Mouse (Mus musculus) thymus, postnatal 25 days (tissue): ENCODE results near the gene Zfp870.
A peak's percentile ranks its signal among the peaks of the same experiment; 100 is the strongest.
"Not testable (repeated sequence)": the region's sequence is repeated elsewhere in the genome, so short reads cannot be mapped to it uniquely, and the experiment has no call there.

Source experiments
- DNase-seq: peaks from one replicate; pipeline ENCODE4 v3.0.0; 2022

Zfp870 gene

DNA sequence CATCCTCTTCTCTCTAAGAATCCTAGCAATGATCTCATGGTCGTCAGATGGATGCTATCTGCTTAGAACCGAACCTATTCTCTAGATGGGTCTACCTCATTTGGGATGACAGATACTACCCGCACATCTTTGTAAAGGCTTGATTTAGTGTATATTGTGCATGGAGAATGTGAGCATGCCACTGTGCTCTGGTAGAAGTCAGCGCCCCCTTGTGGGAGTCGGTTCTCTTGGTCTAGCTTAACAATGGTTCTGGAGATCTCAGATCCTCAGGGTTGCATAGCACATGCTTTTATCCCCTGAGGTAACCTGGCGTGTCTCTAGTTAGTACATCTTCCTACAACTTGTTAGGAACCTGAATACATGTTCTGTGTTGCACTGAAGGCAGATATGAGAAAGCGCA, 24.2 kb downstream of the Zfp870 start:
- not testable (repeated sequence) for DNase-seq

DNA sequence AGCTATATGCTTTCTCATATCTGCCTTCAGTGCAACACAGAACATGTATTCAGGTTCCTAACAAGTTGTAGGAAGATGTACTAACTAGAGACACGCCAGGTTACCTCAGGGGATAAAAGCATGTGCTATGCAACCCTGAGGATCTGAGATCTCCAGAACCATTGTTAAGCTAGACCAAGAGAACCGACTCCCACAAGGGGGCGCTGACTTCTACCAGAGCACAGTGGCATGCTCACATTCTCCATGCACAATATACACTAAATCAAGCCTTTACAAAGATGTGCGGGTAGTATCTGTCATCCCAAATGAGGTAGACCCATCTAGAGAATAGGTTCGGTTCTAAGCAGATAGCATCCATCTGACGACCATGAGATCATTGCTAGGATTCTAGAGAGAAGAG, 34.7 kb downstream of the Zfp870 start:
- not testable (repeated sequence) for DNase-seq

DNA sequence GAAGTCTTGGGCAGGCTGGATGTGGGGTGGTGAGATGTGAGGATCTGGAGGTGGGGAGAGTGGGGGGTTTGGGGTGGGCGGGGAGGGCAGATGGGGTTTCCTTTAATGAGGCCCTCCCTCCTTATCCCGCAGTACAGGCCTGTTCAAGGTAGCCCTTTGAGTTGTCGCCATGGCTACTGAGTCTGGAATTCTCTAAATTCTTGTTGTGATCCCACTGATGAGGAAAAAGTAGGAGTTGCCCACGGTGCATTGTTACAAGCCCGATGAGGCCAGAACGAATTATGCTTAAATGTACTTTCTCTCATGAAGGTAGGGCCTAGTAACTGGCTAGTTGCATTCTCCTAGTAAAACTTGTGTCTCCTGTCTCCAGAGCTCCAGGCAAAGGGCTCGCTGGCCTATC, 39.9 kb downstream of the Zfp870 start:
- no peak for DNase-seq

DNA sequence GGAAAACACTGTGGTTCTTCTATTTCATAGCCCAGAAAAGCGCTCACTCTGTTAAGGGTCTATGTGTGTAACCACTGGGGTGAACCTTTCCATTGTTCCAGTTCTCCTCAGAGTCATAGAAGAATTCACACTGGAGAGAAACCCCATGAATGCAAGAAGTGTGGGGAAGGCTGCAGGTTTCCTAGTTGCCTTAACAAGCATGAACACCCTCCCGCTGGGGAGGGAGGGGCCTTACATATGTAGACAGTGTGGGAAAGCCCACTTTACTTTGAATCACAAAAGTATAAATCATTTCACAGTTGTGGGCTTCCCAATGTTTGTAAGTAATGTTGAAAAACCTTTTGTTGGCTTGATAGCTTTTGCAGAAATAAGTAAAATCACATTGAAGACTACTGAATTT, 50.1 kb downstream of the Zfp870 start:
- DNase-seq = no peak

DNA sequence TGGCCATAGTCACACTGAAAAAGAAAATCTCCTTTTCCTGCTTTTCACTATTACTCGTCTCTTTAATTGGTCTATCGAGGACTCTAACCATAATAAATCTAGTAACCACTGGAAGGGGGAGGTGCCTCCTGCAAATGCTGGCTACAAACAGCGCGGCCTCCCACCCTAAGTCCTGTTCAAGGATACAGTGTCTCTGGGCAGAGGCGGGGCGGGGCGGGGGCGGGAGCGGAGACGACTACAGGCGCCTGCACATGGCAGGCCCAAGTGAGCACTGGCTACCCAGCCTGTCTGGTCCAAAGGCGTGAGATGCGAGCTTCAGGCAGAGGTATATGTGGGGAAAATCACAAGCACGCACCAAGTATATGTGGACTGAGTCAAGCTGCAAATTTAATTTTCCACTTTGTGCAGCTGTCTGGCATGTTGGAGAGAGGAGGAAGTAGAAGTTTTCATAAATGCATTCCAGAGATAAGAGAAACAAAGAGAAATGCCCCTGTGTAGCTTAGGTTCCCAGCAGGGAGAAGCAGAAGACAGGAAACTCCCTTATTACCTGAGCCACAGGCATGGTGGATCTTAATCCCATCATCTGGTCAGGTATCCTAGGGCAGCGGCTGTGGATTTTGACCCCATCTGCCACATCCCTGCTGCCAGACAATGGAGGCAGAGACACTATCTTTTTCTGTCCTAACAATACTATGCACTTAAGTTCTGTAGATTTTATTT, 52.2 kb downstream of the Zfp870 start:
- no peak for DNase-seq

DNA sequence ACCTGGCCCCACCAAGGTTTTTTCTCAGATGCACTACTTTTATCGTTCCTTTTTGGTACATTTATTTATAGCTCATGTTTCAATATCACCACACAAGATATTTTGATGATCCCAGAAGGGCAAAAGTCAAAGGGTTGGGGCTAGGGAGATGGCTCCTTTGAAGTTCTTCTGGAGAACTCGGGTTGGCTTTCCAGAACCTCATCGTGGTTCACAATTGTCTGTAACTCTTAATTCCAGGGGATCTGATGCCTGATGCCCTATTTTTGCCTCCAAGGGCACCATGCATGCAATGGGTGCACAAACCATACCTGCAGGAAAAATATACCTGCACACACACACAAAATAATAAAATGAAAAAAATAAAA, 61.0 kb downstream of the Zfp870 start:
- DNase-seq = no peak

DNA sequence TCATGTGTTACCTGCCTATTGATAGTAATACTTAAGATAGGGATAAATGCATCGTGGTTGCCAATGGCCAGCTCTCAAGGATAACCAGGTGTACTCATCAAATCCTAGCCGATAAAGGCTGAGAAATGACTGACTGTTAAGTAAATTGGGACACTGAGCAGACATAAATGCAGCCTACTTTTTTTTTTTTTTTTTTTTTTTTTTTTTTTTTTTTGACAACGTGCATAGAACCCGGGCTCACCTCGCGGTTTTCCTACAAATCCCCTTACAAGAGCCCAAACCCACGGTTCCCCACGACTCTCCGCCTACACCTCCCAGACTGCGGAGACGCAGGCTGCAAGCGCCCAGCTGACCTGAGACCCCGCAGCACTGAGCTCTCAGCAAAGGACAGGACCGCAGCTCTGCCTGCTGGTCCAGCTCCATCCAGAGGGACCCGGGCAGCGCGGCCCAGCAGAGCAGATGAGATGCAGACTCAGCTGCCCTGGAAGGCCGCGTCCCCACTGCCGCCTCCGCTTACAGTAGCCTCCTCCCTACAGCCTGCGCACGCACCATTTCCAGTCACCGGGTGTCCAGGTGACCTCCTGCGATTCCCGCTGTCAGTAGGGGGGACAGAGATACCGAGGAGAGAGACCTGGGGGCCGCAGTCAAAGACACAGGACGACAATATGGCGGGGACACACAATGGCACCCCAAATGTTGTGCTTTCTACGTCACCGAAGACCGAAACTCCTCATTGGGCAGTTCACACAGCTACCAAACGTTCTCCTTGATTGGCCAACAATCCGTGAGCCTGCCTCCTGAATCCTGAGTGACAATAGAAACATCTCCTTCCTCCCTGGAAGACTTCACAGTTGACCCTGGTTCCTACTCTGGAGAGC, 61.7 kb downstream of the Zfp870 start, which contains the start of gene Zfp799:
Zfp799 (minus strand) TSS at position 722 of the 878 bp plus-strand sequence.
- DNase-seq = peak; percentile 71
